Mouse (Mus musculus) hindbrain, postnatal 0 days (tissue): ENCODE data around the gene Cul7. TPM values are rescaled to one million over a fixed set of nuclear protein-coding genes. Genes with fewer than 3 reads are reported as not detected.

Experiments
- ATAC-seq: fragments of 200-750 bp; cut with Nextera tagmentation; 2 replicates; pipeline ENCODE4 v1.8.0; 2017; ENCODE audit warnings: mild to moderate bottlenecking, moderate TSS enrichment, moderate library complexity
- DNase-seq: peaks from one replicate; pipeline ENCODE4 v3.0.0-alpha.2; 2015; ENCODE audit warnings: low spot score
- H3K27ac ChIP-seq: fragments of 300-500 bp; sonication (generic); 2 replicates; pipeline ENCODE4 v1.5.1; 2014; ENCODE audit warnings: mild to moderate bottlenecking
- H3K27me3 ChIP-seq: fragments of 300-500 bp; sonication (generic); 2 replicates; pipeline ENCODE4 v1.6.1; 2014; ENCODE audit warnings: low read length, mixed read lengths; ENCODE audit not compliant: insufficient read depth
- H3K36me3 ChIP-seq: fragments of 300-500 bp; sonication (generic); 2 replicates; pipeline ENCODE4 v1.6.1; 2014; ENCODE audit warnings: low read length, mixed read lengths; ENCODE audit not compliant: insufficient read depth
- H3K4me1 ChIP-seq: fragments of 300-500 bp; sonication (generic); 2 replicates; pipeline ENCODE4 v1.6.1; 2014; ENCODE audit warnings: antibody characterized with exemption, low read length, mixed read lengths; ENCODE audit not compliant: insufficient read depth
- H3K4me2 ChIP-seq: fragments of 300-500 bp; sonication (generic); 2 replicates; pipeline ENCODE4 v1.6.1; 2014; ENCODE audit warnings: low read depth, mild to moderate bottlenecking, low read length, moderate library complexity, mixed read lengths
- H3K4me3 ChIP-seq: fragments of 300-500 bp; sonication (generic); 2 replicates; pipeline ENCODE4 v1.5.1; 2014; ENCODE audit warnings: low read length
- H3K9ac ChIP-seq: fragments of 300-500 bp; sonication (generic); replicated peaks from 2 replicates; pipeline ENCODE4 v1.6.1; 2014; ENCODE audit warnings: mild to moderate bottlenecking, low read length, moderate library complexity, mixed read lengths
- H3K9me3 ChIP-seq: fragments of 300-500 bp; sonication (generic); 2 replicates; pipeline ENCODE4 v1.6.1; 2016; ENCODE audit warnings: low read length, mixed read lengths
- CTCF ChIP-seq: IDR thresholded peaks from 2 replicates; pipeline ENCODE4 v1.5.1; 2016; ENCODE audit warnings: antibody characterized with exemption, control low read depth, low read depth
- WGBS: fragments of 180-500 bp; shearing (Covaris S2); extraction: QIAGEN DNeasy Blood & Tissue Kit; methylation state at CpG from one replicate; pipeline ENCODE4 v1.1.7; 2014; 5-methylcytosine and 5-hydroxymethylcytosine counted together
- polyA plus RNA-seq: library from polyadenylated mRNA; unstranded; fragments of >200 nt; fragmentation: Nextera tagmentation; extraction: Ambion mirVana; gene quantifications from 2 replicates; pipeline ENCODE4 v1.2.1, GENCODE M21; 2015
- total RNA-seq: library from RNA; depleted of rRNA; stranded (reverse); fragments of >200 nt; gene quantifications from 2 replicates; pipeline ENCODE4 v1.2.3, GENCODE M21; 2014

Cul7 gene
- total and polyA plus RNA-seq, 2 experiments from 2014 or later, result 26.8 to 92.2 TPM

DNA sequence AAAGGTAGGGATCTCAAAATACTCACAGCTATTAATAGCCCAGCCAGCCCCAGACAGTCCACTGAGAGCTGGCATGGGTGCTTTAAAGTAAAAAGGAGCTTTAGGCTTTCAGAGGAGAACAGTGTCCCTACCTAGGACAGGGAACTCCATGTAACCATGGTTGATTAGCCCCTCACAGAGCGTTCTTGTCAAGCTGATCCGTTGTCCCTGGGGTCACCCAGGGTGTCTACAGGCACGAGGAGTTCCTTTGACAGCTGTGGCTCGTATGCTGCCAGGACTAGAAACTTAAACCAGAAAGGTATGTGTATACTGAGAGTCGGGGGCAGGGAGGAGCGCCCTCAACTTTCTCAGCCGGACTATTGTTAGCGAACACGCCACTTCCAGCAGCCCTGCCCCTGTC, 28.8 kb downstream of the Cul7 start:
- H3K4me3 ChIP-seq, result 0 out of 2 replicates have a peak overlapping the region, but pooled peaks have one; percentile 82
- peak overlapping the region; percentile 75; the same call in 1 of the 2 replicates for H3K9ac ChIP-seq
- H3K36me3 ChIP-seq, result peaks cover 37% of the 10 kb centered on the region
- ATAC-seq, result no peak
- H3K27ac ChIP-seq, result no peak overlapping the region
- no peak for DNase-seq
- peak overlapping the region; percentile 66 for H3K4me2 ChIP-seq
- peaks cover 9% of the 10 kb centered on the region; the same call in 1 of the 2 replicates for H3K4me1 ChIP-seq
- H3K9me3 ChIP-seq, result no peaks in the 10 kb centered on the region
- H3K27me3 ChIP-seq, result no peaks in the 10 kb centered on the region
- WGBS, result 64% methylated on average over 9 of the region's 9 CpGs
- no peak for TF ChIP-seq CTCF

- Histone ChIP-seq H3K36me3 (peaks cover 43% of the 10 kb centered on the region), H3K4me2 (peak overlapping the region; percentile 66), H3K9me3 (no peaks in the 10 kb centered on the region), H3K9ac (peak overlapping the region; percentile 75), H3K4me1 (peaks cover 9% of the 10 kb centered on the region; the same call in 1 of the 2 replicates), H3K4me3 (peak overlapping the region; percentile 82), H3K27me3 (no peaks in the 10 kb centered on the region), H3K27ac (peak overlapping the region; percentile 93)
- ATAC-seq (peak; percentile 8), DNase-seq (peak; percentile 68)
- 1% methylated on average over 34 of the region's 34 CpGs for WGBS
- TF ChIP-seq CTCF, result peak; percentile 60
These were observed 30.0 kb downstream of the Cul7 start for GRCm38 (mm10) chr17:46679843-46680759.

- peak; percentile 42 for TF ChIP-seq CTCF
- Histone ChIP-seq H3K4me3 (peak within 1 kb of the TSS; percentile 82), H3K36me3 (peaks cover 48% of the 10 kb centered on the region), H3K4me2 (peak within 1 kb of the TSS; percentile 86), H3K9me3 (no peaks in the 10 kb centered on the region), H3K27ac (peak within 1 kb of the TSS; percentile 93), H3K27me3 (no peaks in the 10 kb centered on the region), H3K4me1 (peaks cover 9% of the 10 kb centered on the region; the same call in 1 of the 2 replicates), H3K9ac (peak within 1 kb of the TSS; percentile 75)
- WGBS, result under 1% methylated on average over 49 of the region's 49 CpGs
- DNase-seq, result peak; percentile 99
- peak; percentile 98 for ATAC-seq
These were observed 30.7 kb downstream of the Cul7 start, which contains the start of gene Klhdc3 for GRCm38 (mm10) chr17:46680760-46681373. Klhdc3 (minus strand) TSS chr17:46680914.

DNA sequence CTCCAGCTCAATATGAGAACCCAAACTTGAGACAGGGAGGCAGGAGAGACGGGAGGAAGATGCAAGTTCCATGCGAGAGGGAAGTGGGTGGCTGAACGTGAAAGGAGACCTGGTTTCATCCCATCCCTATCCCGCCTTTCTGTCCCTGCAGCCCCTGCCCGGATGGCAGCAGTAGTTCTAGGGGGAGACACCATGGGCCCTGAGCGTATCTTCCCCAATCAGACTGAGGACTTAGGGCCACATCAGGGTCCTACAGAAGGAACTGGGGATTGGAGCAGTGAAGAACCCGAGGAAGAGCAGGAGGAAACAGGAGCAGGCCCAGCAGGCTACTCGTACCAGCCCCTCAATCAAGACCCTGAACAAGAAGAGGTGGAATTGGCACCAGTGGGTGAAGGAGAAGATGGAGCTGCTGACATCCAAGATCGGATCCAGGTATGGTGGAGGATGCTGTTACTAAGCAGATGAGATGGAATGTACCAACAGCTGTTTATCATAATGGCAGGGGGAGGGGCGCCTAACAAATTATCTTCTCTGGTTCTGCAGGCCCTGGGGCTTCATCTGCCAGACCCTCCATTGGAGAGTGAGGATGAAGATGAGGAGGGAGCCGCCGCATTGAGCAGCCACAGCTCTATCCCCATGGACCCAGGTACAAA, 31.5 kb downstream of the Cul7 start:
- peaks cover 9% of the 10 kb centered on the region; the same call in 1 of the 2 replicates for H3K4me1 ChIP-seq
- no peaks in the 10 kb centered on the region for H3K27me3 ChIP-seq
- peak overlapping the region; percentile 80 for H3K27ac ChIP-seq
- H3K4me3 ChIP-seq, result peak overlapping the region; percentile 82
- WGBS, result 23% methylated on average over 12 of the region's 12 CpGs
- H3K36me3 ChIP-seq, result peaks cover 47% of the 10 kb centered on the region
- no peaks in the 10 kb centered on the region for H3K9me3 ChIP-seq
- H3K9ac ChIP-seq, result peak overlapping the region; percentile 68
- no peak for DNase-seq
- peak overlapping the region; percentile 86 for H3K4me2 ChIP-seq
- no peak for TF ChIP-seq CTCF
- ATAC-seq, result no peak

DNA sequence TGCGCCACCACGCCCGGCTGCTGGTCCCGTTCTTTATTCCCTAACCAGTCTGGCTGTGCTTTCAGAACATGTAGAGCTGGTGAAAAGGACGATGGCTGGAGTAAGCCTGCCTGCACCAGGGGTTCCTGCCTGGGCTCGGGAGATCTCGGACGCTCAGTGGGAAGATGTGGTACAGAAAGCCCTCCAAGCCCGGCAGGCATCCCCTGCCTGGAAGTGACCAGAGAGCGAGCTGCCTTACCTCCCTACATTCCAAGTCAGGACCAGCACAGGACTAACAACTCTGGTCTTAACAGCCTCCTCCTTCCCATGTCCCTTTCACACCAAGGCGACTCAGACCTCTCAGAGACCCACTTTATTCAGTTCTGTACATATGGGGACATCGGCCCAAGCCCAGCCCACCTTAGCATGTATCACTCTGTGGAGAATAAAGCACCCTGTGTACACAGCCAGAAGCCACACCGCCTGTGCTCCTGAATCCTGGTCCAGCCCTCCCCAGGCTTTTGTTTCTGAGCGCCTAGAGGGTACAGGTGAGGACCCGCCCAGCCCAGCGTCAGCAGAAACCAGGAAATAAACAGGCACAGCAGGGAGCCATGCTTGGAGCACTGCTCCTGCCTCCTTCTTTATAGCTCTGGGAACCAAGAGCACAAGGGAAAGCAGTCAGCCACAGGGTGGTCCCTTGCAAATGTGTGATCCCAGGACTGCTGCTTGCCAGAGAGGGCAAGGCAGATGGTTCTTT, 32.7 kb downstream of the Cul7 start:
- DNase-seq (no peak), ATAC-seq (no peak)
- WGBS, result 84% methylated on average over 16 of the region's 16 CpGs
- Histone ChIP-seq H3K4me2 (no peak overlapping the region), H3K27ac (no peak overlapping the region), H3K4me1 (peaks cover 9% of the 10 kb centered on the region; the same call in 1 of the 2 replicates), H3K27me3 (no peaks in the 10 kb centered on the region), H3K9me3 (no peaks in the 10 kb centered on the region), H3K4me3 (no peak overlapping the region), H3K9ac (no peak overlapping the region), H3K36me3 (peaks cover 44% of the 10 kb centered on the region)
- TF ChIP-seq CTCF, result no peak

DNA sequence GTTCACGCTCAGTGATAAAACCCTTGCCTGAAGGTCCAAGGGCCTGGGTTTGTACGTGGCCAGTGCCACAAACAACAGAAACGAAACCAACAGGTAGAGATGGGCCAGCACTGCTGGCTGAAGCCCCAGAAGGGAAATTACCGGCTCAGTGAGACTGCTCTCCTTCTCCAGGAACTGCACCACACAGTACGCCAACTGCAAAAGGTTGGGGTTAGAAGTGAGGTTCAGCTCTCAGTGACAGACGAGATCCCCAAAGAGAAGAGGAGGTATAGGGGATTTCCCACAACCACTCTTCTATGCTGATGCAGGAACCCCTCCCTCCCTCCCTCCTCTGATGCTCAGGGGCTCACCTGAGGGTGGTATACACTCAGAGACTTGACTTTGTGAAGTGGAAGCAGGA, 35.8 kb downstream of the Cul7 start:
- H3K4me1 ChIP-seq, result no peaks in the 10 kb centered on the region
- no peak overlapping the region for H3K9ac ChIP-seq
- H3K4me3 ChIP-seq, result no peak overlapping the region
- H3K4me2 ChIP-seq, result no peak overlapping the region
- H3K27me3 ChIP-seq, result no peaks in the 10 kb centered on the region
- ATAC-seq (no peak), DNase-seq (no peak)
- no peaks in the 10 kb centered on the region for H3K9me3 ChIP-seq
- peaks cover 44% of the 10 kb centered on the region for H3K36me3 ChIP-seq
- no peak for TF ChIP-seq CTCF
- no peak overlapping the region for H3K27ac ChIP-seq
- WGBS, result 91% methylated on average over 6 of the region's 6 CpGs
